Mouse (Mus musculus) embryo, embryonic 10 days (tissue): ENCODE results near the gene Socs4.

Experiments used
- DNase-seq: peaks from one replicate; pipeline ENCODE4 v3.0.0-alpha.2; 2015; ENCODE audit warnings: low spot score

Gene Socs4

GRCm38 (mm10) chr14:47341811-47342291 lies 65.1 kb downstream of the Socs4 start:
- DNase-seq: no peak
